Mouse (Mus musculus) Muller cell, postnatal 12 days (primary cell): ENCODE measurements around the gene Hspb11.

Experiments
- DNase-seq: peaks from one replicate; pipeline ENCODE4 v3.0.0-alpha.2; 2015; ENCODE audit errors: inconsistent ontology term

The Hspb11 gene

DNA sequence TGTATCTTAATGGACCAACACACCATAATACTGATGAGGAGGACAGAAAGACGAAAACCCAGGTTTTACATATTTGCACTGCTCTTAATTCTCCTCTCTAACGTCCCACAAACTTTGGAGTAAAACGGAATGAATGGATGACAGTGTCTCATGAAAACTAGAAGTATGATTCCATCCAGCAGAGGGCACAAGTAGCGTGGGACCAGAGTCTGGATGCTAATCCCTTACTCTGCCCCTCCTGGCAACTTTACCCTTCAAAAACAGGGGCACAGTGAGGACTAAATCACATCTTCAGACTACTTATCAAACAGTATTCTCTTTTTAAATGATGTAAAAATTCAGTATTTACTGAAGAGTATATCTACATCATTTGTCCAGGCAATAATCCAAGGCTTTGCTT is 2.9 kb upstream of the Hspb11 start:
- peak; percentile 60 for DNase-seq

DNA sequence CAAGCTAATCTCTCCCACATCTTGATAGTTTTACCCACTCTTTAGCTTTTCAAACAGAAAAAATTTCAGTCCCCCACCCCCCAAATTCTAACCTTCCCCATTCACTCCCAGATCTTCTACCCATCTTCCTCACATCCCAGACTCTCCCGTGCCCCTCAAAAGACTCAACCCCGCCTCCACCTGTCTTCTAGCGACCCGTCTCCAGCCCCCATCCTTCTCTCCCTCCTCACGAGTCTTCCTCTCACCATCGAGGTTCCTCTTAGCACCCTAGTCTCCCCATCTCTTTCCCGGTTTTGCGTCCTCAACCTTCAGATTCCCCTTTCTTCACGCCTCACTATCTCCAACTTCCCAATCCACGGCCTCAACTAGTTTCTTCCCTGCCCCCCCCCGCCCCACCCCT is 871 bp upstream of the Hspb11 start:
- no peak for DNase-seq

- no peak for DNase-seq
These were observed 1.0 kb downstream of the Hspb11 start for GRCm38 (mm10) chr4:107254414-107254813.

- DNase-seq, result no peak
These were observed 6.6 kb downstream of the Hspb11 start for GRCm38 (mm10) chr4:107260001-107260400.

DNA sequence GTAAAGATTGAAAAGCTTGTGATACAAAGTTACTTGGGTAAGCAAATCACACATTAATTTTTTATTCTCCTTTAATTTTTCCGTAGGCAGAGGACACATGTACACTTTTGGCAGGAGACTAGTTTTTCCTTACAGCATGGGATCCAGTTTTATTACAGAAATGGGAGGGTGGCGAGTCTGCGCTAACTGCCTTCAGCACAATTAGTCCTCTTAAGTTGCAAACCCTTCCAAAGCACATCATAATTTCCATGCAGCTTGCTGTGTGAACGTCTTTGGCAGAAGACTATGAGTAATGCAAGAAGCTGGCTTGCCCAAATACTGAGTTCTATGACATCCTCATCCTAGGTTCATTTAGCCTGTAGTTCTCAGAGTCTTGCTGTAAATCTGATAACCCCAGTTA is 20.3 kb downstream of the Hspb11 start:
- DNase-seq, result peak; percentile 29

DNA sequence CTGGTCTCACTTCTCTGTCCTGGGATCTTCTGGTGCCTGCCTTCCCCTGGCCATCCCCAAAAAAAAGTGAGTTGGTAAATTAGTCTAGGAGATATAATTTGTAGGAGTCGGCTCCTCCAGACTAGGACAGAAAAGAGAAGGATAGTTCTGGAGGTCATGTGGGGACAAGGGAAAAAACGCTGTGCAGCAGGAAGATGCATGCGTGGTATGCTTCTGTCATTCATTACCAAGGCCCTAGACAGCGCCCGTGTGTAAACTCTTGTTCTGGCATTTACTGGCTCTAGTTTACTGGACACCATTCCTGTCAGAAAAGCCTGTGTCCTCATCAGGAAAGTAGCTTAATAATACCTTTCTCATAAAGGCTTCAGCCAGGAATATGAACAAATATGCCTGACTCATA is 21.1 kb downstream of the Hspb11 start:
- DNase-seq, result peak; percentile 38

DNA sequence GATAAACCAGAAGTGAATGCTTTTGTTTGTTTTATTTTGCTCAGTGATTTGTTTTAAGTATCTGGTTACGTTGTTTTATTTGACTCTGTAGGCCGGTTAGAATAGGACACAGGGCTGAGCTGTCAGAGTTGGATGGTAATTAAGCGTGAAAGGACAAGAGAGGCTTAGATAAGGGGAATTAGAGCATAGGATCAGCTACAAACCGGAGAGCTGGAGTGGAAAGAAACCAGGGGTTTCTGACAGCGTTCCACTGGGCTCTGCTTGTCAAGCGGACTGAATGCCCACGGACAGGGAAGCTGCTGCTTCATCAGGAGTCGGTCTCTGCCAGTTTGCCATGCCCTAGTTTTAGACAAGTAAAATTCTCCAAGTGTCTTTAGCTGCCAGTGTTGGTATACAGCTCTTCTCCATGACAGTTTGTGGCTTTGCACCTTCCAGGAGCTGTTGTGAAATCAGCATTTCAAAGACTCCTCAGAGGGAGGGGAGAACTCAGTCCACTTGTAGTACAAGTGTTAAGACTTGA is 24.9 kb downstream of the Hspb11 start:
- DNase-seq, result peak; percentile 89

DNA sequence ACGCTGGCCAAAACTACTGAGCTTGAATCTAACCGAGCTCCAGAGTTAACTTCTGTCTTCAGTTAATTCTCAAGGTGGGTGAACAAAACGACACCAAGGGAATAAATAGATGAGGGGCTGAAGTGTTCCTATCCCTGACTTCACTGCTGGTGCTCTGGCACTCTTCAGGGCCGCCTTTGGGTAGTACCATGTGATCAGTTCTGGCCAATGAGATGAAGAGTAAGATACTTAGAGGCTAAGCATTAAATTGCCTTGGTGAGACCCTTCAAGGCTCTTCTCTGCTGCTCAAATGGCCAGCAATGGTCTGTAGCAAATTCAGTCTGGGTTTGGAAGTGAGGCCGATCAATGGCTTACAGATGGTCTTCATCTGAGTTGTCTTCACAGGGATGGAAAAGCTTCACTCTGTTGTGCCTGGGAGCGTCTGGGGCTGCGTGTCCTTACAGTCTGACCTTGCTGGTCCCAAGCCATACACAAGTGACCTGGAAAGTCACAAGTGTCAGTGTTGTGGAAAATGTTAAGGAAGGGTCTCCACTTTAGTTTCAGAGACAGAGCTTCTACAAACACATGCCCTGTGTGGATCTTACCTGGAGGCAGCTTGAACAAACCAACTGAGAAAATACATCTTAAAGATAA is 27.6 kb downstream of the Hspb11 start:
- DNase-seq, result no peak

- DNase-seq, result no peak
These were observed 32.2 kb downstream of the Hspb11 start for GRCm38 (mm10) chr4:107285446-107286200.

DNA sequence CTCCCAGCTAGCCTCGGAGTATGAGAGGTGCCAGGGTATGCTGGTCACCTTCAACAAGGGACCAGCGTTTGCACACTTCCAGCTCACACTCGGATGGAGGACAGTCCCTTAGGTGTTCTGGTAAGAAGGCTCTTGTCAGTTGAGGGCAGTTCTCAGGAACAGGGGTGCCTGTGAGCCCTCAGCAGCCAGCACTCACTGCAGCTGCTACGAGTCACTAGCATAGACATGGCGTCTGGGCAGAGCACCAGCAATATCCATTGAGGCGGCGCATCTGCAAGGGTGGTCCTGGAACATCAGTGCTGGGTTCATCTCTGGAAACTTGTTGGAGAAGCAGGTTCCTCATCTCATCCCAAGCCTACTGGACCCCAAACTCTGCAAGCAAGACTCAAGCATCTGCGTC is 33.0 kb downstream of the Hspb11 start:
- DNase-seq, result no peak

DNA sequence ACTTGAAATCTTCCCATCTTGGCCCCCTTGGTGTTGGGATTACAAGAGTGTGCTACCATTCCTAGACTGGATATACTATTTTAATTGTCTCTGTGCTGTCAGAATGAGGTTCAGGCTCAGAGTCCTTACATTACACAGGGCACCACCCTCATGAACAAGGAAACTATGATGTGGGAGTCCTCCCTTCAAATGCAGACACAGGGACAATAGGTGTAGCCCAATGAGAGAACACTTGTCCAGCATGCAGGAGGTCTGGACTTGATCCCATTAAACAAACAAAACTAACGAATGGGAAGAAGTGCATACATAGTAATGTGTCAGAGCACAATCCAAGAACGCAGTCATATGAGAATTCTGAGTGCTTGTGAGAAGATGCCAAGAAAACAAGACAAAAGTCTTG is 34.1 kb downstream of the Hspb11 start:
- no peak for DNase-seq

DNA sequence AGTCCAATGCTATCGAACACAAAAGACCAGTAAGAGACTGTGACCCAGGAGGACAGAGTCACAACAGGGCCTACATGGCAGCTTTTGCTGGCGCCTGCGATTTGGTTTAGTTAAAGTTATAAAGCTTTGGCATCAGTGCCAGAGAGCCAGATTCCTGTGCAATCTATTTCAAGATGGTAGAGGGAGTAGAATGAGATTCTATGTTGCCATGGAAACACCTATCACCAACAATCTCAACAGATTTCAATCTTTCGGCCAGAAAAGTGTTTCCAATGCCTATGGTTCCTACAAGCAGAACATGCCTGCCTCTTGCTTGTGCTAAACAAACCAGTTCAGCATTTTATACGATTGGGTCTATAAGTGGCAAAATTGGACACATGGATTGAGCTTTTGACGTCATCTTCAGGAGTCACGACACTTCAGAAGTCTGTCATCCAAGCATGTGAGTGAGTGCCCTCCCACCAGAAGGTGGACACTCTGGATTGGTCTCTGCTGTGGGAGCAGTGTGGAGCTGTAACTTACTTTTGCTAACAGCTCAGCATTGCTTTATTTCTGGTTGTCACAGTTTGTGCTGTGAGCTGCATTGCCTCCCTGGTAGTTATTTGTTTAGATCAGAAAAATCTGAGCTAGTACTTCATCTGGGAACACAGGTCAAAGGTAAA is 38.3 kb downstream of the Hspb11 start:
- no peak for DNase-seq

- no peak for DNase-seq
These were observed 38.9 kb downstream of the Hspb11 start for GRCm38 (mm10) chr4:107292273-107292662.

DNA sequence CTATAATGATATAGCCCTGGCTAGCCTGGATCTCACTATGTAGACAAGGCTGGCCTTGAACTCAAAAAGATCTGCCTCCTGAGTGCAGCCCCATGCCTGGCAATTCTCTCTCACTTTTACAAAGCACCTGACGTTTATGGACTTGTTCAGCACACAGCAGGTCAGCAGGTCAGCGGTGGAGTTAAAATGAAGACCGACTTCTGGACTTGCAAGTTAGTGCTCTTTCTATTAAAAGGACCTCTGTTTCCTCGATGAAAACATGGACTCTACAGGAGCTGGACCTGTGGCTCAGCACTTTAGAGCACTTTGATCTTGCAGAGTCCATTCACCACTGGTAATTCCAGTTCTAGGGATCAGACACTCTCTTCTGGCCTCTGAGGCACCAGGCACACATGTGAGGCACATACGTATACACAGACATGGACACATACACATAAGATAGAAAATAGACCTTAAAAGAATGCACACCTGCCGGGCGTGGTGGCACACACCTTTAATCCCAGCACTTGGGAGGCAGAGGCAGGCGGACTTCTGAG is 44.7 kb downstream of the Hspb11 start:
- no peak for DNase-seq

GRCm38 (mm10) chr4:107299779-107300340 is 46.5 kb downstream of the Hspb11 start:
- DNase-seq, result no peak

DNA sequence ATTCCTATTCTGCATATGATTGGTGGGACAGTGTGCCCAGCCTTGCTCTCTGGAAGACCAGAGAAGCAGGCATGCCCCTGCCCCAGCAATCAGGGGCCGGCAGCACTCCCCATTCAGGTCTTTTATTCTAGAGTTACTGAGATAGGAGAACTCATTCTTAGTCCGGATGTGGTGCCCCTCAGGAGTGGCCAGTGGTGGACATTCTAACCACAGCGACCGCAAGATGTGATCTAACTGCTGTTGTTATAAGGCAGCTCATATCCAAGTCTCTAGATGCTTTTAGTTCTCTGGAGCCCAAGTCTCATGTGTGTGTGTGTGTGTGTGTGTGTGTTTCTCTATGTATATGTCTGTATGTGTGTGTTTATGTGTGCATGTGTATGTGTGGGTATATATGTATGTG is 47.0 kb downstream of the Hspb11 start:
- no peak for DNase-seq

- no peak for DNase-seq
These were observed 47.6 kb downstream of the Hspb11 start for GRCm38 (mm10) chr4:107300902-107301555.

- DNase-seq, result no peak
These were observed 48.8 kb downstream of the Hspb11 start for GRCm38 (mm10) chr4:107302221-107302620.

- no peak for DNase-seq
These were observed 49.4 kb downstream of the Hspb11 start for GRCm38 (mm10) chr4:107302832-107303231.

GRCm38 (mm10) chr4:107303531-107303930 is 50.1 kb downstream of the Hspb11 start:
- DNase-seq, result no peak

DNA sequence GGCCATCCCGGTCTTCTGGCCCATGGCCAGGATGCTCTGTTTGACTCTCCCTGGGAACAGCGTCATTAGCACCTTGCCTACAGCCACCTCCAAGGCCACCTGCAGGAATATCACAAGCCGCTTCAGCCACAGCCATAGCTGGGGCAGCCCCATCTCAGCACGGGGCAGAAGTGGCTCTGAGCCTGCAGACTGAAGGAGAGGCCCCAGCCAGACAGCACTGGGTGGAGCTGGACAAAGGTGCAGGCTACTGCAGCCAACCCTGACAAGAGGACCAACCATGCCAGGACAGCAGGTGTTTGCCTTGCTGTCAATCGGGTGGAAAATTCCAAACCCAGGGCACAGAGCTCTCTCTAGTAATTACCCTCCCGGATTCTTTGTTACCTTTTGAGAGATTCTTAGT is 53.6 kb downstream of the Hspb11 start, which contains the start of gene Dio1:
Dio1 (minus strand) TSS at position 204 of the 400 bp plus-strand sequence.
- DNase-seq, result no peak
